Mouse (Mus musculus): ENCODE measurements around the gene Duoxa1.

DNA sequence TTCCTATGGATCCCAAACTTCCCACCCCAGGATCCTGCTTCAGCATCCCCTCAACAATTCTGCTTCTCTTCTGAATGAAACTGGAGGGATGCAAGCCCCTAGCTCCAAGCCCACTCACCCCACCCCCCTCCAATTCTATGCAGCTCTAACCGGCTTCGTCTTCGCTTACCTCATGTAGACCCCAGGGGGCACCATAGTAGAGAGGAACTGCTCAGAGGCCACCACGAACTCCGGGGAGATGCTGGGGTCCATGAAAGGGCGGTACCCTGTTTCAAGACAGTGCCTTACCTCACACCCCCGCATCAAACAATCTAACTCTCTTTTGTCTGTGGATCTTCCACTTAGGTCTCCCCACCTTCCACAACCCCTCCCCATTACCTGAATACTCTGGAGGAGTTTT, 18.6 kb downstream of the Duoxa1 start:
- TF ChIP-seq FLI1 (IDR thresholded peaks at IDR 0.05; ENCODE audit: low read length) = no peak
- TF ChIP-seq GATA1 (IDR thresholded peaks at IDR 0.05; ENCODE audit: borderline replicate concordance, low read length) = no peak

Measured in megakaryocyte, embryonic 14.5 days (primary cell).